Mouse (Mus musculus) adrenal gland, adult 8-10 months (tissue): ENCODE results near the gene Mfsd5. TPM values are rescaled to one million over a fixed set of nuclear protein-coding genes. Genes with fewer than 3 reads are reported as not detected.

ENCODE experiments used
- DNase-seq: peaks from one replicate; pipeline ENCODE4 v3.0.0; 2022
- total RNA-seq, 4 experiments: library from RNA; stranded (reverse); gene quantifications; 2 replicates each; pipeline ENCODE4 v1.2.4; 2022

Mfsd5 gene
- 10 to 100 TPM; 37.1 to 45.4 (median 39.5) TPM for total RNA-seq

- DNase-seq = peak; percentile 64
Observed at GRCm38 (mm10) chr15:102279092-102279782, at the start of gene Mfsd5. Gene Mfsd5 (plus strand): TSS chr15:102279454.

- DNase-seq = no peak
Observed at GRCm38 (mm10) chr15:102230408-102231321, 48.6 kb upstream of the Mfsd5 start.

GRCm38 (mm10) chr15:102231748-102232147, 47.5 kb upstream of the Mfsd5 start, which contains the start of gene Itgb7:
Gene Itgb7 (minus strand): TSS chr15:102231944.
- no peak for DNase-seq

GRCm38 (mm10) chr15:102232764-102233163, 46.5 kb upstream of the Mfsd5 start:
- DNase-seq = no peak

GRCm38 (mm10) chr15:102233896-102234295, 45.4 kb upstream of the Mfsd5 start:
- DNase-seq = no peak

GRCm38 (mm10) chr15:102235371-102236027, 43.8 kb upstream of the Mfsd5 start:
- DNase-seq = no peak

GRCm38 (mm10) chr15:102238543-102239259, 40.6 kb upstream of the Mfsd5 start:
- no peak for DNase-seq

- DNase-seq = no peak
Observed at GRCm38 (mm10) chr15:102239260-102239590, 40.0 kb upstream of the Mfsd5 start.

- DNase-seq = no peak
Observed at GRCm38 (mm10) chr15:102239851-102240250, 39.4 kb upstream of the Mfsd5 start.

- DNase-seq = no peak
Observed at GRCm38 (mm10) chr15:102240607-102241006, 38.6 kb upstream of the Mfsd5 start.

- DNase-seq = no peak
Observed at GRCm38 (mm10) chr15:102242404-102243228, 36.6 kb upstream of the Mfsd5 start.

- peak; percentile 71 for DNase-seq
Observed at GRCm38 (mm10) chr15:102243229-102244190, 35.7 kb upstream of the Mfsd5 start.

- DNase-seq = no peak
Observed at GRCm38 (mm10) chr15:102244306-102245191, 34.7 kb upstream of the Mfsd5 start.

GRCm38 (mm10) chr15:102245461-102245881, 33.8 kb upstream of the Mfsd5 start:
- no peak for DNase-seq

GRCm38 (mm10) chr15:102245891-102246741, 33.1 kb upstream of the Mfsd5 start:
- peak; percentile 71 for DNase-seq

- DNase-seq = peak; percentile 96
Observed at GRCm38 (mm10) chr15:102246866-102247251, 32.4 kb upstream of the Mfsd5 start.

GRCm38 (mm10) chr15:102247252-102248130, 31.8 kb upstream of the Mfsd5 start:
- peak; percentile 69 for DNase-seq
